ENCODE assay signal across 17 mouse cellular contexts in genomic region chr17:80870965-80871364, GRCm38 (mm10).
"Had no signal": no experiment of that assay in that cellular context is flagged by ENCODE, and none has a peak within 500 bp of the region (broad histone marks: within the 10 kb centered on the region; RNA-seq: fewer than 3 reads in every experiment).

No protein-coding gene starts in this region.

- H3K4me2 ChIP-seq: liver, embryonic 11.5 days; liver, embryonic 13.5 days; liver, embryonic 15.5 days; midbrain, embryonic 11.5 days; neural tube, embryonic 12.5 days; stomach, embryonic 15.5 days had no signal

- H3K36me3 ChIP-seq: liver, embryonic 13.5 days; liver, embryonic 15.5 days; neural tube, embryonic 12.5 days; stomach, embryonic 15.5 days had no signal

- H3K27me3 ChIP-seq: liver, embryonic 13.5 days; liver, embryonic 15.5 days; megakaryocyte, embryonic 14.5 days; neural tube, embryonic 12.5 days; stomach, embryonic 15.5 days had no signal

- H3K4me3 ChIP-seq: liver, embryonic 13.5 days; liver, embryonic 15.5 days; megakaryocyte, embryonic 14.5 days; neural tube, embryonic 12.5 days; stomach, embryonic 15.5 days had no signal

- H3K27ac ChIP-seq: liver, embryonic 13.5 days; liver, embryonic 15.5 days; macrophage; neural tube, embryonic 12.5 days; stomach, embryonic 15.5 days; stomach, postnatal 0 days had no signal

- ATAC-seq: liver, postnatal 0 days; midbrain, embryonic 16.5 days had no signal

- DNase-seq: liver; liver, embryonic 13.5 days; liver, postnatal 0 days; midbrain, embryonic 14.5 days; right cerebral cortex, postnatal 14 days; thymus, adult 2 months; thymus, postnatal 25 days; thymus, postnatal 4 days had no signal

- H3K9ac ChIP-seq: liver, embryonic 13.5 days; liver, embryonic 15.5 days; liver, postnatal 0 days; neural tube, embryonic 12.5 days; stomach, embryonic 15.5 days had no signal

- H3K9me3 ChIP-seq: liver, embryonic 13.5 days; liver, embryonic 15.5 days; megakaryocyte, embryonic 14.5 days; neural tube, embryonic 12.5 days; stomach, embryonic 15.5 days had no signal

- H3K4me1 ChIP-seq: liver, embryonic 13.5 days; liver, embryonic 15.5 days; megakaryocyte, embryonic 14.5 days; neural tube, embryonic 12.5 days; stomach, embryonic 15.5 days had no signal
